Comparison of ENCODE assay signal across 8 mouse cellular contexts in the genomic region with DNA sequence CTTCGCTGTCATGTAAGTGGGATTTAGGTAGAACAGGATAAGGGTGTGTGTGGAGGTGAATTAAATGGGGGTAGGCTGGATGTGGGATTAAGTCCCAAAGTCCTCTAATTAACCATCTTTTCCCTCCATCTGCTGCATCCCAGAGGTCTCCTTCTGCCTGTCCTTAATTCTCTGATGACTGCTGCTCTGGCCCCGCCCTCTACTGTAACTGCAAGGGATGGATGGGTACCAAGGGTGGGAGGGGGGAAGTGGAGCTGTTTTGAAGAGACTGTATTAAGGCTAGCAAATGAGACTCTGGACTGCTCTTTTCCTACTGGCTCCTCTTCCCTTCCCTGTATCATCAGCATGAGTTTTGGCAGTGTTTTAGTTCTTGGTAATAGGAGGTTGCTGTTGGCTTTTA.
"Had no signal": no experiment of that assay in that cellular context is flagged by ENCODE, and none has a peak within 500 bp of the region (broad histone marks: within the 10 kb centered on the region; RNA-seq: fewer than 3 reads in every experiment).

No protein-coding gene starts in this region.

- DNase-seq: kidney, postnatal 36 days; layer of hippocampus, adult 9-11 months; layer of hippocampus, postnatal 36 days; lung, adult 18-20 months; right cerebral cortex, postnatal 4 days; spleen, adult 18-20 months; thymus, adult 18-20 months; thymus, postnatal 25 days had no signal
